Mouse (Mus musculus): Measurements from ENCODE around the gene 1110004F10Rik. TPM values are rescaled to one million over a fixed set of nuclear protein-coding genes. Genes with fewer than 3 reads are reported as not detected.

The 1110004F10Rik gene
- total and polyA plus RNA-seq, 3 experiments: 158 to 182 TPM; not detected in 1

DNA sequence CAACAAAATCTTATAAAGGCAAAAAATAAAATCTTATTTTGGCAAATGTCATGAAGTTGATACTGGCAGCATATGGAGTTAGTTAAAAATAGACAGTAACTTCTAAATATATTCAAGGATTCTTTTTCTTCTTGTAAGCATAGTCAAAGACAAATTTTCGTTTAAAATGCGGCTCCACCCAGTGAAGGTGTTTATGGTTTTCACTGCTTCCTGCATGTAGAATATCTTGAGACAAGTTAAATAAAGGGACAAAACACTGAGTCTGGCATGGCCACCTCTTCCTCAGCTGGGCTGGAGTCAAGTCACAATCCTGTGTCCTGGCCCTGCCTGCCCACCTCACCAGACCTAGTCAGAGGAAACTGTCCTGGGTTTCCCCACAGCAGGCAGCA, 84.4 kb downstream of the 1110004F10Rik start:
- Histone ChIP-seq H3K79me2 (ENCODE audit: control insufficient read depth, insufficient read depth, low read length, poor library complexity) (no peaks in the 10 kb centered on the region), H3K27ac (ENCODE audit: control insufficient read depth, low read depth, low read length) (no peak overlapping the region), H3K9ac (ENCODE audit: control insufficient read depth, low read depth, low read length, poor library complexity, severe bottlenecking) (no peak overlapping the region), H3K4me3 (ENCODE audit: control insufficient read depth in 1 of 2, insufficient read depth in 1 of 2, low read depth in 2 of 2, low read length in 2 of 2) (no peak overlapping the region), H3K36me3 (ENCODE audit: control insufficient read depth in 1 of 2, insufficient read depth in 2 of 2, low read length in 2 of 2) (no peaks in the 10 kb centered on the region), H3K9me3 (replicated peaks; ENCODE audit: insufficient read depth, low read length) (no peaks in the 10 kb centered on the region), H3K27me3 (ENCODE audit: control insufficient read depth in 1 of 2, insufficient read depth in 2 of 2, low read length in 2 of 2) (no peaks in the 10 kb centered on the region), H3K4me1 (ENCODE audit: control insufficient read depth in 1 of 2, insufficient read depth in 2 of 2, low read length in 2 of 2) (no peaks in the 10 kb centered on the region)
- no peak for DNase-seq (ENCODE audit: low read depth, low spot score)
- TF ChIP-seq USF2 (IDR thresholded peaks at IDR 0.05; ENCODE audit: borderline replicate concordance in 1 of 2, insufficient read depth in 1 of 2, low read depth in 1 of 2, low read length in 2 of 2) (no peak), GATA1 (IDR thresholded peaks at IDR 0.05; ENCODE audit: low read depth, low read length) (no peak), NELFE (IDR thresholded peaks at IDR 0.05; ENCODE audit: low read depth, low read length) (no peak), TBP (IDR thresholded peaks at IDR 0.05; ENCODE audit: low read depth, low read length) (no peak), TCF12 (IDR thresholded peaks at IDR 0.05; ENCODE audit: low read depth, low read length) (no peak), BHLHE40 (IDR thresholded peaks at IDR 0.05; ENCODE audit: borderline replicate concordance, low read depth, low read length) (no peak), ZNF384 (IDR thresholded peaks at IDR 0.05; ENCODE audit: low read depth, low read length) (no peak), POLR2AphosphoS2 (IDR thresholded peaks at IDR 0.05; ENCODE audit: low read length) (no peak), MYC (IDR thresholded peaks at IDR 0.05; ENCODE audit: low read depth, low read length) (no peak)

DNA sequence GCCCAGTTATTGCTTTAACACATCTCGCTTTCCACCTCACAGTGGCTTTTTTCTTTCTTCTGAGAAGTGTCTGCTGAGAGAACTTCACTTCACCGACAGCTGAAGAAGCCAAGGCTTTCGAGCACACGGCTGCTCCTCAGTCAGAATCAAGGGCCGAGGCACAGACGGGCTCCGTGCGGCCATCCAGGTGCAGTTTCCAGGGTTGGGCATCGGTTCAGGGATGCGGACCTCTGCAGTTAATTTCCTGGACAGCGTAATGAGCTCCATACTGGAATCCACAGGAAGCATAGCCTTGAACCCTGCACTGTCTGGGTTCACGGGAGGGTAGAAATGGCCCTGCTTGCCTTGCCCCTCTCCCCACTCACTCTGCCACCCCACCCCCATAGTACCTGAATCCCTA, 84.9 kb downstream of the 1110004F10Rik start:
- H3K79me2 ChIP-seq (ENCODE audit: control insufficient read depth, insufficient read depth, low read length, poor library complexity): no peaks in the 10 kb centered on the region
- no peaks in the 10 kb centered on the region for H3K27me3 ChIP-seq (ENCODE audit: control insufficient read depth in 1 of 2, insufficient read depth in 2 of 2, low read length in 2 of 2)
- no peaks in the 10 kb centered on the region for H3K4me1 ChIP-seq (ENCODE audit: control insufficient read depth in 1 of 2, insufficient read depth in 2 of 2, low read length in 2 of 2)
- H3K9me3 ChIP-seq (replicated peaks; ENCODE audit: insufficient read depth, low read length): no peaks in the 10 kb centered on the region
- H3K27ac ChIP-seq (ENCODE audit: control insufficient read depth, low read depth, low read length): no peak overlapping the region
- no peak overlapping the region for H3K9ac ChIP-seq (ENCODE audit: control insufficient read depth, low read depth, low read length, poor library complexity, severe bottlenecking)
- H3K36me3 ChIP-seq (ENCODE audit: control insufficient read depth in 1 of 2, insufficient read depth in 2 of 2, low read length in 2 of 2): no peaks in the 10 kb centered on the region
- TF ChIP-seq SMC3 (IDR thresholded peaks at IDR 0.05; ENCODE audit: low read depth, low read length): no peak
- TF ChIP-seq POLR2A (IDR thresholded peaks at IDR 0.05; ENCODE audit: control insufficient read depth in 1 of 2, insufficient read depth in 1 of 2, low read depth in 1 of 2, low read length in 2 of 2, poor library complexity in 1 of 2): no peak
- TF ChIP-seq CTCF (IDR thresholded peaks at IDR 0.05 in 2 of 3, conservative IDR thresholded peaks at IDR 0.05 in 1 of 3; ENCODE audit: control insufficient read depth in 1 of 3, insufficient read depth in 1 of 3, low read depth in 2 of 3, low read length in 3 of 3, poor library complexity in 1 of 3, severe bottlenecking in 1 of 3): no peak
- TF ChIP-seq MAX (IDR thresholded peaks at IDR 0.05; ENCODE audit: low read length): no peak
- TF ChIP-seq GATA1 (IDR thresholded peaks at IDR 0.05; ENCODE audit: low read depth, low read length): no peak
- TF ChIP-seq MYC (IDR thresholded peaks at IDR 0.05; ENCODE audit: low read depth, low read length): no peak
- TF ChIP-seq ZNF384 (IDR thresholded peaks at IDR 0.05; ENCODE audit: low read depth, low read length): no peak
- TF ChIP-seq ZC3H11A (IDR thresholded peaks at IDR 0.05; ENCODE audit: low read depth, low read length): no peak
- no peak for TF ChIP-seq USF1 (IDR thresholded peaks at IDR 0.05; ENCODE audit: low read depth, low read length)
- TF ChIP-seq NELFE (IDR thresholded peaks at IDR 0.05; ENCODE audit: low read depth, low read length): no peak
- TF ChIP-seq ZKSCAN1 (IDR thresholded peaks at IDR 0.05; ENCODE audit: low read depth, low read length): no peak
- TF ChIP-seq KAT2A (conservative IDR thresholded peaks at IDR 0.05; ENCODE audit: low read depth, low read length): no peak
- TF ChIP-seq E2F4 (IDR thresholded peaks at IDR 0.05; ENCODE audit: borderline replicate concordance, low read depth, low read length): no peak
- H3K4me3 ChIP-seq (ENCODE audit: control insufficient read depth in 1 of 2, insufficient read depth in 1 of 2, low read depth in 2 of 2, low read length in 2 of 2): no peak overlapping the region
- DNase-seq (ENCODE audit: low read depth, low spot score): no peak

All from MEL (cell line).